Mouse (Mus musculus): ENCODE results near the gene Slc30a9.

Gene Slc30a9

DNA sequence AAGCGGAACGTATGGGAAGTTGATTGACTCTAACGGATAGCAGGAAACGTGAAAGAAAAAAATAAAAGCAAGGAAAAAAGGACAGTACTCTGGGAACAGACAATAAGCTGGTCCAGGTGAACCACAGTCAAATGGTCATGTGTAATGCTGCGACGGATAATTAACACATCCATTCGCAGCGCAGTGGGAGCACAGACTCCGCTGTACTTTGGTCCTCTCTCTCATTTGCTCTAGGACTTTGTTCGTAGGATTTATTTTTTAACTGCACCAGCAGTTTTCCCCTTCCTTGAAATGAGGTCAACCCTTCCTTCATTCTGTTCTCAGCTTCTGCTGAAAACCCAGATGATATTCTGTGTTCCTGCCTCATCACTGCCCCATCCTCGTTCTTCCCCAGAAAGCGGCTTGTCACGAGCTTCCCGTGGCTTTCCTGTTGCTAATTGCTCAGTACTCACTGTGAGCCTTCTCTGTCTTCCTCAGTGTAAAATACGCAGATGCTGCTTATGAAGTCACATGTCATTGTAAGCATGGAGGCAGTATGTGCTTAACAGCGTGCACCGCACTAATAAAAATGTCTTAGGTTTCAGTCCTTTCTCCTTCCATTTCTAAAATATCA is 15.0 kb downstream of the Slc30a9 start:
- no peak for DNase-seq

DNA sequence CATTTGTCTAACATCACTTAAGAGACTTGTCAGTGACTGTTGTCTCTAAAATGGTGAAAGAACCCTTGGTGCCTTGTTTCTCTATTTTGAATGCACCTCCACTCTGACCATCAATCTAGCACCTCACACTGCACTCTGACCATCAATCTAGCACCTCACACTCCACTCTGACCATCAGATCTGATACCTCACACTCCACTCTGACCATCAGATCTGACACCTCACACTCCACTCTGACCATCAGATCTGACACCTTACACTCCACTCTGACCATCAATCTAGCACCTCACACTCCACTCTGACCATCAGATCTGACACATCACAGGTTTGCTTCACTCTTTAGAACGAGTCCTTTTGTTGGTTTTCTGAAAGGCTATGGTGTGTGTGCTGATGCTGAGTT is 17.3 kb downstream of the Slc30a9 start:
- no peak for DNase-seq

DNA sequence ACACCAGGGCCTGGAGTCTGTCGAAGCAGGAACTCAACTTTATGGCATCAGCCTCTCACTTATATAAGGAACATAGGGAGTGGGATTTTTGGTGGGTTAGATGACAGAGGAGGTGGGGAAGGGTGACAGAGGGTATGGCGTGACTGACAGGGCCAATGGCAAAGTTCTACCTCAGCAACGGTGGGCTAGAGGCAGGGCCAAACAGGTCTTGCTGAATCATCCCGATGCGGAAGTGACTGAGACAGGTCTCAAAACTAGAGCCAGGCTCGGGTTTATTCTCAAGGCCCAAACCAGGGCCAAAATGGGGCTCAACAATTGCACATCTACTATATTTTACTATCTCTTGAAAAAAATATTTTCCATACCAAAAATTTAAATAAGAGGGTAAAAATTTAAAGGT is 34.1 kb downstream of the Slc30a9 start:
- no peak for DNase-seq

DNA sequence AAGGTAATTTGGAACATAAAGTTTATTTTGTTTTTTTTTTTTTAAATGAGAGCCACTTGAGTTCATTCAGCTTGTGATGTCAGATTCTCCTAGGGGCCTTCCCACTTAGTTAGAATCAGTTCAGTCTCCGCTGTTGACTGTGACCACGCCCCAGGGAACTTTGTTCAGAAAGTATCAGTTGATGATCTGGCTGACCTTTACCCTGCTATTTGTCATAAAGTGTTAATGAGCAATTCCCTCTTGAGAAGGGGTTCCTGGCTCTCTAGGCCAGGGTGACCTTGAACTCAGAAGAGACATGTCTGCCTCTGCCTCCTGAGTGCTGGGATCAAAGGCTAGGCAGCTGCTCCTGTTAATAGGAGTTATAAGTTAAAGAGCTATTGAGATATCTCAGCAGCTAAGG is 40.3 kb downstream of the Slc30a9 start:
- no peak for DNase-seq

DNA sequence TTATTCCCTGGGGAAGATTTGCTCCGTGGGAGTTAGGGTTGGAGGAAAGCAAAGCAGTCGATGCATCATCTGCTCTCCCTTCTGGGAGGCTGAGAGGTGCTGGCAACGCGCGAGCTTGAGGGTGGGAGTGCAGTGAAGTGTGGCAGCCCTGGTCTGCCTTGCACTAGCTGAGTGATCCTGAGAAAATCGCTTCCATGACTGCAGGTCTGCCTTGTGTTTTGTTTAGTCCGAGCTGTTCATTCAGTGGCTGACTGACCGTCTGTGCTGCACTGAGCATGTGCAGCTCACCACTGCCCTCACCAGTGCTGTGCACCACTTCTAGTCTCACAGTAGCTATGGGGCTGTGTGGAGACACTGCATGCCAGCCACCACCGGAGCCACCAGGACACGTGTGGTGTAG is 42.2 kb downstream of the Slc30a9 start:
- DNase-seq, result no peak

DNA sequence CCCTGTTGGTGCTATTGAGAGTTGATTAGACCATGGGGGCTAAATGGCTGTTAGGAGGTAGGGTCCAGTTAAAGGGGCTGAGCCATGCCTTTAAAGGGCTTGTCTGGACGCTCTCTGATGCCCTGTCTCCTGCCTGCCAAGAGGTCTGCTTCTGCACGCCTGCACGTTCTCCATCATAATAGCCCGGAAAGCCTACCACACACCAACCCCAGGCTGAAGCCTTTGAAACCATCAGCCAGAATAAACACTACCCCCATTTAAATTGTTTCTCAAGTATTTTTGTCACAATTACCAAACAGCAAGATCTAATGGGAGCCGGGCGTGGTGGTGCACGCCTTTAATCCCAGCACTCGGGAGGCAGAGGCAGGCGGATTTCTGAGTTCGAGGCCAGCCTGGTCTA is 55.6 kb downstream of the Slc30a9 start:
- no peak for DNase-seq

DNA sequence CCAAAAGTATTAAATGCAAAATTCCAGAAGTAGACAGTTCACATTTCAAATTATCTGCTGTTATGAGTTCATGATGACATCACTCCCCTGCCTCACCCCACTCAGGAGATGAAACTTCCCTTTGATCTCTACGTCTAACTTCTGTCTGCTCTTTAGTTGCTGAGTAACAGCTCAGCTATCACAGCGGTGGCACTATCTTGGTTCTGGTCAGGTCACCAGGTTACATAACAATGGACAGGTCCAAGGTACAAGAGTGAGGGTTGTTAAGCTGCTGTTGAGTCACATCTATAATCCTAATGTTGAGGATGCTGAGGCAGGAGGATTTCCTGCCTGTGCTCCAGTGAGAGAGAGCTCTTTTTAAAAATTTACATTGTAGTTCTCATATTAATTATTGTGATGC is 56.2 kb downstream of the Slc30a9 start:
- no peak for DNase-seq

DNA sequence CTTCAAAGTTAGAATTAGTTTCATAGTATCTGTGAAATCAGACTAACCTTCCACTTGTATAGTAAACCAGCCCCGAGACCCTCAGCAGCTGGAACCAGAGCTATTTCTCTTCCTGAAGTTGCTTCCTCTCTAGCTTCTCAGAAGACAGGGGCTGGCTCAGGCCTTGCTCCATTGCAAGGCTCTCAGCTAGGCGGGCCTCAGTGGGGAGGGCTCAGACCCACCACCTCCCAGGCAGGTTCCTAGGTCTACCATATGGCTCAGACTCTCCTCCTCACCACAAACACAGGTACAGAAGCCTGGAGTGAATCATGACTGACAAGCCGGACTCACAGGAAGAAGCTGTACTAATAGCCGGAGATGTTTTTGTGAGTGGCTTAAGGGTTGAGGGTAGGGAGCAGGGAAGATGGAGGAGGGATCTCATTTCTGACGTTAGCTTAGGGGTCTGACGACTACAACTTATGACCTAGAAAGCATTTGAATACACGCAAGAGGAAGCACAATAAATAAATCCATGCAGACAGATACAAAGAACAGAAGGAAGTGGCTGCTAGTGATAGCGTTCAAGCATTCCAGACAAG is 70.4 kb downstream of the Slc30a9 start:
- DNase-seq, result no peak

DNA sequence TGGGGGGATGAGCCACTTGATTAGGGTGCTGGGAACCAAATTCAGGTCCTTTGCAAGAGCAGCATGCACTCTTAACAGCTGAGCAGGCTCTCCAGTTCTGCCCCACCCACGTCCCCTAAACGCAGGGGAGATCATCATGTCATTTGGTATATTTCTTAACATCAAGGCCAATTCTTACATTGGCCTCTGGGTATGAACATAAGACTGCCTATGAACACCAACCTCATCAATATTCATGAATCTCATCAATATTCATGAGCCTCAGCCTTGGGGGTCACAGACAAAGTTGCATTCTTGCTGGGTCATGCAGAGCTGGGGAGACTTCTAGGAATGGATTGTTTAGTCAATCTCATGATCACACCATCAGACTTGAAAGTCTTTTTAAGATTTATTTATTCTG is 74.9 kb downstream of the Slc30a9 start:
- DNase-seq, result no peak

DNA sequence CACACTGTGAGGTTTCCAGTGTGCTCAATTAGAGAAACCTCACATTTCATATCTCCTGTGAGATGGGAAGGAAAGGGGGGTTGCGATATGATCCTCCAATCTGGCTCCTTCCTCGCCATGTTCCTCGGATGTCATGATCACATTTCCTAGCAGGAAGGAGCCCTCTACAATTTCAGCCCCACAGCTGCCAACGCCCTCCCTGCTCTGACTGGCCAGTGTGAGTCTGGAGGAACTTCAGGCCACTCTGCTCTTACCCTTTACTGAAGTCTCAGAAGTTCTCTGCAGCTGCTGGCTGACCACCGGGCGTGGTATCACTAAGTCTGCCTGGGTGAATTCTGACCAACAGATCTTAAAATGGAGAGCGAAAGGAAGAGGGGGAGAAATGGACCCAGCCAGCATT is 75.8 kb downstream of the Slc30a9 start:
- no peak for DNase-seq

DNA sequence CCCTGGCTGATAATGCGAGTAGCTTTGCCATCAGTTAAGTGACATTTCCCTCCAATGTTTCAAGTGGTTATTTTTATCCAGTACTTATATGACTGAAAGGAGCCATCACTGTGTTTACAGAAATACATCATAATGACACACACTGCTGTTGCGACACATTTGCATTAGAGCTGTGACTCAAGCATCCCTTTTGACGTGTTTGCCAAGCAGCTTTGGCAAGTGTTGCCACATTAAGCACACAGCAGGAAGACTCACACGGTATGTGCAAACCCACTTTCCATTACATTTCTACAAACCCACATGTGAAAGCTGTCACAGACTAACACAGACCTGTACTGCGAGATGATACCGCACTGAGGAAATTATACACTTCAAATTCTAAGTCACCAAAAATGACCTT is 87.2 kb downstream of the Slc30a9 start:
- DNase-seq, result peak in 1 of 2 experiments; percentile 13

DNA sequence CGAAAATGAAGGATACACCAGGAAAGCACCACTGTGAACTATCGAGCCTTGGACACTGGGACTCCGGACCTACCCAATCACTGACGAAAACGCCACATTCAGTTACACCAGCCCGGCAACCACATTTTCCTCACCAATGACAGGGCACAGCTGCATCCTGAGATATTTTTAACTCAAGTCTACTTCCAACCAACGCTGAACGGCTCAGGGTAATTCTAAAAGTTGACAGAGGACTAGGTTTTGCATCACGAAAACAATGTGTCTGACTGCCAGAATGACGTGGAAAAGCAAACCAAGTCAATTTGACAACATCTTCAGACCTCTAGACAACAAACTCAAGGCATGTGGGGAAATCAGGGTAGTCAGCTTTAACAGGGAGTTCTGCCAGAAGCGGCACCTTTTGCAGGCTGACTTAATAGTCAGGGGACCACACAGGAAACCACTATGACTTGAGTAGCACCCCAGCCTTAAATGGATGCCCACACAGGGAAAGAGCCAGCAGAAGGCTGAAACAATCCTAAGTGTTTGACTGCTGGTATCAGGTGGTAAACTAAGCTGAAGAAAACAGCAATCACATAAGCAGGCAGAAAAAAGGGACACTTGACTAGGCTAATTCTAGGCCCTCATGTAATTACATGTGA is 88.6 kb downstream of the Slc30a9 start:
- DNase-seq, result peak; percentile 22 to 25

DNA sequence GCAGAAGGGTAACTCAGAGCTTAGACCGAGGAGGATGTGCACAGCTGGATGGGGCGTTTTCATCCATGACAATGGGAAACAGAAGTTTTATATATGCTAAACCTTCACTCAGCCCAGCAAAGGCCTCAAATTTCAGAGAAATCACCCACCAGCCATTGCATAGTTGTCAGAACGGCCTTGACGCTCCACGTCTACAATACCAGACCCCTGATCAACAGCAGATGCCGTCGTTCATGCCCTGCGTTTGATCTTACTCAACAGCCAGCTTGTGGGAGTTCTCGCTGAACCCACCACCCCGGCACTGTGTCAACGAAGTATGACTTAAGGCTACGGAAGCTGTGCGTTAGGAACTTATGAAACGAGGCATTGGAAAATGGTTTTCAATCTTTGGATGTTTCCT is 90.4 kb downstream of the Slc30a9 start:
- no peak for DNase-seq

DNA sequence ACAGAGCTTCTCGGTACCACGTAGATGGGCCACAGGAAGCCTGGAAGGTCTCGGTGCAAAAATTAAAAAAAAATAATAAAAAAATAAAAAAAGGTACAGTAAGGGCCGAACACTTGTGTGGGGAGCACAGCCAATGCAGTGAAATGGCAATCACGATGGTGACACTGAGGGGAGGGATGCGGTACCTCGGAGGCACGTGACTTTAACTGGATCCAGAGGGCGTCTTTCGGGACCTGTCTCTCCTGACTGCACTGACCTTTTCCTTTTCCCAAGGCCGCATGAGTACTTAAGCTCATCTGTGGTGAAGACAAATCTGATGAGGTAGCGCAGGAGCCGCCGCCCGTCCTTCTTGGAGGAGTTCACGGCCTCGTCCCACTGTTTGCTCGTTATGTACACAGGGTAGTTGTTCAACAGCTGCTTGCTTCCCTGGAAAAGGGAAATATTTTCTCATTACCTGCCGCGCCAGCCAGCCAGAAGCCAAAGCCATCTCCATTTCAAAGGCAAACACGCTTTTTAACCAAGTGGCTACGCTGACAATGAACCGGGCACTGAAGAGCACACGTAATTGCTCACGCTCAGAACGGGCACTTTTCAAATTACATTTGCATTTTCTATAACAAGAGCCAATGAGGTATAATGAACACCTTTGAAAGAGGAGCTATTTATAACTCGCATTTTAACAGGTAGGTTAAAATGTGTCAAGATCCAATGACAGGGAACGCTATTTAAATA is 93.3 kb downstream of the Slc30a9 start:
- no peak for DNase-seq

DNA sequence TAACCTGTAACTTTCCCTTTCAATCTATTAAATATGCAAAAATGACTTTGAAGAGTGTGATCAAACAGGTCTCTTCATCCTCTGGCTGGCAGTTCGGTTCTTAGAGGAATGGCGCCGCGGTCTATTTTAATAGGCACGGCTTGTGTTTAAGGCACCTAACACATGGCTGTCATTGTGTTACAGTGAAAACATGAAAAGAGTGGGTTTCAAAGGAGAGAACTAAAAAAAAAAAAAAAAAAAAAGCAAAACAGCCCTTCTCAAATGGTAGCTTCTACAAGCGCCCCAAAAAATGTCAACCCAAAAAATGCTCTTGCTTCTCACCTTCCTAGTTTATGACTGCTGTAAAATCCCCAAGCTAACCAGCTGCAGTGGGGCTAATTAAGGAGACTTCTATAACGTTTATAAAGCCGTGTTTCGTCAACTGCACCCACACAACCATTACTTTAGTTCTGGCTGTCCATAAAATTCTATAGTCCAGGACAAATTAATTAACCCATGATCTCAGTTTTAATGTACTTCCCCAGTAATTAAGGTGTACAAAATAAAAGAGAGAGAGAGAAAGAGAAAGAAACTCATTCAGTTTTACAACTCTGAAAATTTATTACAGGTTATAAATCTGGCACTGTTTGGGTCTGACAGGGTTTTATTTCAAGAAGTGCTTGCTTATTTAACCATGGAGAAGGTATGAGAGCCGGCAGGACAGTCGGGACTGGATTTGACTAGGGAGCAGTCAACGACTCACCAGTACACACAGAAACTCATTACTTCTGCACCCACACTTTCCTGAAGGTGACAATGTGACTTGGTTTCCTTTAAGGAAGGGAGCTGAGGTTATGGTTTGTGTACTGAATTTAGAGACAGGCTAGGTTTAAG is 94.1 kb downstream of the Slc30a9 start:
- DNase-seq, result no peak

DNA sequence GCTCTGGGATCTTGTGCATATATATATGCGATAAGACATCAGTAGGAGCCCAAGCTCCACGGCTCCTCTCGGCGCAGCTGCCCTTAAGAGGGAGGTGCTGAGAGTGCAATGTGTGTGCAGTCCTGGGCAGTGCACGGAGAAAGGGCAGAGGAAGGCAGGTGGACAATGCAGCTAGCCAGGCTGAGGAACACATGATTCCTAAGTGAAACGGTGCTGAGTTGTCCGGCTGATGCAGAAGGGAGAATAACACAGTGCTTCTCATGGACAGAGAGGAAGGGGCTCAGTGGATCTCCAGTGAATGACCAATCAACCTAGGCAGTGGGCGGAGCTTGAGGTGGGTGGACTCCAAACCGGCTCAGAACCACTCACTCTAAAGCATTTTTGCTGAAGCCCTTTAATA is 94.9 kb downstream of the Slc30a9 start:
- no peak for DNase-seq

DNA sequence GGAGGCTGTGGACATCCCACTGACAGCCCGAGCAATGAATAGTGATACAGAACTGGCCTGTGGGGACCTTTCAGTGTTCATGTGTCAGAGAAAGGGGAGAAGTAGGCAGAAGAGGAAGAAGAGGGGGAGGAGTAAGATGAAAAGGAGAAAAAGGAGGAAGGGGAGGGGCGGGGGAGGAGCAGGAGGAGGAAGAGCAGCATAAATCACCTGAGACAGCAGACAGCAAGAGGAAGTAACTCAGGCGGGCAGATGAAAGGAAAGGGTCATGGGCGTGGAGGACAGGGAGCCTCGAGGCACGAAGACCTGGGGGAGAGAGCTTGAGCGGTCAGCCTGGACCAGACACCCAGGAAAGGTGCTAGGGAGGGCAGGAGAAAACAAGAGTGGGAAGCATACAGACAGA is 97.6 kb downstream of the Slc30a9 start:
- DNase-seq, result peak; percentile 40 to 55

DNA sequence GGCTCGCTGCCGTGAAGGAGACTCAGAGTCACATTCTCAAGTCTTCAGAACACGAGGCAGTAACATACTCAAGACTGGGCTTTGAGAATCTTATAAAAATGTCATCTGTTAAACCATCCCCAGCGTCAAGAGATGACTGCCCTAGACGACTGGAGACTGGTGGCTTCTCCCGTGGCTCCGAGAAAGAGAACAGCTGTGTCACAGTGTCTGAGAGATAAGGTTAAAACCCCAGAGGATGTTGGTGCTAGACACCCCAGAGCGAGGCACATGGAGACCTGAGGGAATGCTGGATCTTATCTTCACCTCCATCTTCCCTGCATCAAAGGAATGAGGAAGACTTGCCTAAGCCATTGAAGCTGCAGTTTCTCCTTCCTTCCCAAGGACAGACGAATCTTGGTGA is 98.2 kb downstream of the Slc30a9 start:
- DNase-seq, result no peak

Measured in thymus, postnatal 36 days (tissue).